In genomic region chr8:80057198-80058174, GRCm38 (mm10) we compare ENCODE assay signal across 8 mouse cellular contexts. TPM values are rescaled to one million over a fixed set of nuclear protein-coding genes. Genes with fewer than 3 reads are reported as not detected.
DNase-seq lines count a peak whose midpoint lies in the region; ATAC-seq and TF ChIP-seq lines count a peak whose summit lies in the region.

Gene Hhip (minus strand): TSS chr8:80058006.

- no peaks in the 10 kb centered on the region; the same call in 1 of the 2 replicates for H3K27me3 ChIP-seq in cerebellum, adult 2 months (ENCODE audit: control insufficient read depth, insufficient read depth, low read length)
- peaks cover 8% of the 10 kb centered on the region for H3K27me3 ChIP-seq in ES-Bruce4 (ENCODE audit: control insufficient read depth, insufficient read depth, low read length, poor library complexity, severe bottlenecking)
- H3K27me3 ChIP-seq in hindbrain, embryonic 14.5 days (ENCODE audit: control insufficient read depth, insufficient read depth, low read length) = peaks cover 88% of the 10 kb centered on the region
- peaks cover 27% of the 10 kb centered on the region for H3K27me3 ChIP-seq in limb, embryonic 12.5 days
- peaks cover 20% of the 10 kb centered on the region for H3K27me3 ChIP-seq in midbrain, embryonic 11.5 days (ENCODE audit: control insufficient read depth, insufficient read depth, low read length)
- H3K27me3 ChIP-seq in stomach, embryonic 16.5 days (ENCODE audit: control insufficient read depth, insufficient read depth, low read length) = peaks cover 9% of the 10 kb centered on the region

- WGBS in cerebellum, adult 2 months = under 1% methylated on average over 43 of the region's 56 CpGs
- WGBS in hindbrain, embryonic 14.5 days = under 1% methylated on average over 42 of the region's 56 CpGs
- WGBS in limb, embryonic 12.5 days = under 1% methylated on average over 38 of the region's 56 CpGs
- WGBS in midbrain, embryonic 11.5 days = under 1% methylated on average over 38 of the region's 56 CpGs
- under 1% methylated on average over 39 of the region's 56 CpGs for WGBS in stomach, embryonic 16.5 days

- no peak for TF ChIP-seq POLR2A in cerebellum, adult 2 months (IDR thresholded peaks at IDR 0.05; ENCODE audit: borderline replicate concordance, insufficient read depth, low read length)
- no peak for TF ChIP-seq POLR2A in ES-Bruce4 (IDR thresholded peaks at IDR 0.05; ENCODE audit: insufficient read depth, low read length)
- no peak for TF ChIP-seq POLR2A in embryonic fibroblast, embryonic 13.5 days (IDR thresholded peaks at IDR 0.05; ENCODE audit: low read depth, low read length)

- ATAC-seq in hindbrain, embryonic 14.5 days (ENCODE audit: low FRiP score) = peak; percentile 66
- peak; percentile 50 for ATAC-seq in limb, embryonic 12.5 days (ENCODE audit: insufficient number of reproducible peaks, insufficient read depth, low FRiP score, low TSS enrichment, low read depth)
- peak; percentile 76 for ATAC-seq in midbrain, embryonic 11.5 days (ENCODE audit: low FRiP score)
- peak; percentile 77; the same call in 1 of the 2 replicates for ATAC-seq in stomach, embryonic 16.5 days (ENCODE audit: insufficient read depth, low FRiP score)

- H3K9ac ChIP-seq in ES-Bruce4 (ENCODE audit: low read depth, poor library complexity, severe bottlenecking) = no peak within 1 kb of the TSS
- peak within 1 kb of the TSS; percentile 45 for H3K9ac ChIP-seq in hindbrain, embryonic 14.5 days
- peak within 1 kb of the TSS; percentile 70 for H3K9ac ChIP-seq in limb, embryonic 12.5 days (replicated peaks)
- peak within 1 kb of the TSS; percentile 51 for H3K9ac ChIP-seq in midbrain, embryonic 11.5 days (ENCODE audit: low read length)
- H3K9ac ChIP-seq in stomach, embryonic 16.5 days (ENCODE audit: low read length) = peak within 1 kb of the TSS; percentile 63

- no peak for TF ChIP-seq EP300 in ES-Bruce4 (IDR thresholded peaks at IDR 0.05; ENCODE audit: insufficient read depth, low read depth, low read length)

- peak within 1 kb of the TSS; percentile 72 for H3K4me2 ChIP-seq in hindbrain, embryonic 14.5 days (replicated peaks)
- H3K4me2 ChIP-seq in limb, embryonic 12.5 days = peak within 1 kb of the TSS; percentile 97
- peak within 1 kb of the TSS; percentile 92 for H3K4me2 ChIP-seq in midbrain, embryonic 11.5 days
- peak within 1 kb of the TSS; percentile 79 for H3K4me2 ChIP-seq in stomach, embryonic 16.5 days (ENCODE audit: low read depth, low read length)

- no peak within 1 kb of the TSS for H3K27ac ChIP-seq in cerebellum, adult 2 months (ENCODE audit: insufficient read depth, low read length)
- no peak within 1 kb of the TSS for H3K27ac ChIP-seq in ES-Bruce4 (ENCODE audit: insufficient read depth, low read length)
- H3K27ac ChIP-seq in embryonic fibroblast, embryonic 13.5 days (ENCODE audit: insufficient read depth, low read length) = no peak within 1 kb of the TSS
- no peak within 1 kb of the TSS for H3K27ac ChIP-seq in hindbrain, embryonic 14.5 days
- no peak within 1 kb of the TSS for H3K27ac ChIP-seq in limb, embryonic 12.5 days
- no peak within 1 kb of the TSS for H3K27ac ChIP-seq in midbrain, embryonic 11.5 days (ENCODE audit: low read depth, low read length)
- H3K27ac ChIP-seq in stomach, embryonic 16.5 days (ENCODE audit: low read length) = peak within 1 kb of the TSS; percentile 25; the same call in 1 of the 2 replicates

- no peaks in the 10 kb centered on the region for H3K9me3 ChIP-seq in ES-Bruce4 (replicated peaks; ENCODE audit: control insufficient read depth, insufficient read depth, low read length, poor library complexity, severe bottlenecking)
- H3K9me3 ChIP-seq in hindbrain, embryonic 14.5 days (ENCODE audit: control insufficient read depth, low read length) = no peaks in the 10 kb centered on the region
- H3K9me3 ChIP-seq in limb, embryonic 12.5 days = no peaks in the 10 kb centered on the region
- H3K9me3 ChIP-seq in midbrain, embryonic 11.5 days (ENCODE audit: control insufficient read depth, low read length) = no peaks in the 10 kb centered on the region
- no peaks in the 10 kb centered on the region for H3K9me3 ChIP-seq in stomach, embryonic 16.5 days (replicated peaks; ENCODE audit: control insufficient read depth, low read length)

- peak; percentile 14 to 17 for DNase-seq in cerebellum, adult 2 months
- no peak for DNase-seq in cerebellum, adult 9-10 months
- DNase-seq in hindbrain, embryonic 14.5 days (ENCODE audit: low spot score) = peak; percentile 55
- peak; percentile 95 for DNase-seq in midbrain, embryonic 11.5 days (ENCODE audit: low spot score, missing footprints)

- H3K4me3 ChIP-seq in cerebellum, adult 2 months (replicated peaks; ENCODE audit: insufficient read depth, low read depth, low read length) = peak within 1 kb of the TSS; percentile 55
- peak within 1 kb of the TSS; percentile 47 for H3K4me3 ChIP-seq in ES-Bruce4 (ENCODE audit: low read depth, low read length)
- H3K4me3 ChIP-seq in embryonic fibroblast, embryonic 13.5 days (ENCODE audit: insufficient read depth, low read length) = peak within 1 kb of the TSS; percentile 65
- peak within 1 kb of the TSS; percentile 53 for H3K4me3 ChIP-seq in hindbrain, embryonic 14.5 days (replicated peaks; ENCODE audit: low read length)
- peak within 1 kb of the TSS; percentile 57 for H3K4me3 ChIP-seq in limb, embryonic 12.5 days (replicated peaks)
- H3K4me3 ChIP-seq in midbrain, embryonic 11.5 days (ENCODE audit: low read depth, low read length) = peak within 1 kb of the TSS; percentile 51
- H3K4me3 ChIP-seq in stomach, embryonic 16.5 days (replicated peaks; ENCODE audit: low read length) = peak within 1 kb of the TSS; percentile 60

- H3K36me3 ChIP-seq in ES-Bruce4 (ENCODE audit: control insufficient read depth, insufficient read depth, low read length, poor library complexity, severe bottlenecking) = no peaks in the 10 kb centered on the region
- H3K36me3 ChIP-seq in hindbrain, embryonic 14.5 days (replicated peaks; ENCODE audit: control insufficient read depth, insufficient read depth) = no peaks in the 10 kb centered on the region
- no peaks in the 10 kb centered on the region for H3K36me3 ChIP-seq in limb, embryonic 12.5 days
- no peaks in the 10 kb centered on the region for H3K36me3 ChIP-seq in midbrain, embryonic 11.5 days (ENCODE audit: control insufficient read depth, insufficient read depth, low read length)
- H3K36me3 ChIP-seq in stomach, embryonic 16.5 days (ENCODE audit: control insufficient read depth, insufficient read depth, low read length) = no peaks in the 10 kb centered on the region

- TF ChIP-seq CTCF in cerebellum, adult 2 months (IDR thresholded peaks at IDR 0.05; ENCODE audit: borderline replicate concordance, insufficient read depth, low read depth, low read length) = no peak
- no peak for TF ChIP-seq CTCF in ES-Bruce4 (IDR thresholded peaks at IDR 0.05; ENCODE audit: low read depth, low read length)
- no peak for TF ChIP-seq CTCF in embryonic fibroblast, embryonic 13.5 days (IDR thresholded peaks at IDR 0.05; ENCODE audit: borderline replicate concordance, insufficient read depth, low read length)

- no peaks in the 10 kb centered on the region for H3K4me1 ChIP-seq in cerebellum, adult 2 months (ENCODE audit: control insufficient read depth, insufficient read depth, low read length)
- H3K4me1 ChIP-seq in ES-Bruce4 (ENCODE audit: control insufficient read depth, insufficient read depth, low read length) = no peaks in the 10 kb centered on the region
- H3K4me1 ChIP-seq in embryonic fibroblast, embryonic 13.5 days (ENCODE audit: control insufficient read depth, insufficient read depth, low read length) = peaks cover 7% of the 10 kb centered on the region; the same call in 1 of the 2 replicates
- peaks cover 23% of the 10 kb centered on the region; the same call in 1 of the 2 replicates for H3K4me1 ChIP-seq in hindbrain, embryonic 14.5 days (replicated peaks; ENCODE audit: control insufficient read depth, insufficient read depth, low read length)
- H3K4me1 ChIP-seq in limb, embryonic 12.5 days (replicated peaks) = peaks cover 33% of the 10 kb centered on the region
- peaks cover 26% of the 10 kb centered on the region for H3K4me1 ChIP-seq in midbrain, embryonic 11.5 days (ENCODE audit: control insufficient read depth, insufficient read depth, low read length)
- peaks cover 7% of the 10 kb centered on the region; the same call in 1 of the 2 replicates for H3K4me1 ChIP-seq in stomach, embryonic 16.5 days (ENCODE audit: control insufficient read depth, insufficient read depth, low read length)

RNA-seq across cellular contexts. Expression of gene Hhip, which starts in this region (rescaled TPM):
- polyA plus RNA-seq in cerebellum, adult 2 months (2012; rRNA removed) = 4.5 and 4.6 TPM in 2 replicates
- 0.52 TPM in 1 of 2 replicates, not detected in the other for polyA plus RNA-seq in ES-Bruce4 (2011; ENCODE audit: insufficient read depth, insufficient read length, low read depth, missing spikeins)
- polyA plus RNA-seq in embryonic fibroblast, embryonic 13.5 days (2011; ENCODE audit: insufficient read length, low read depth, missing spikeins) = 1.1 and 2.4 TPM in 2 replicates
- polyA plus RNA-seq in hindbrain, embryonic 14.5 days (2014; fragmentation: Nextera tagmentation; extraction: Ambion mirVana) = 3.9 and 4.0 TPM in 2 replicates
- polyA plus RNA-seq in limb, embryonic 12.5 days (2016; fragmentation: Nextera tagmentation; extraction: Ambion mirVana) = 3.6 and 5.4 TPM in 2 replicates
- polyA plus RNA-seq in midbrain, embryonic 11.5 days (2014; fragmentation: Nextera tagmentation; extraction: Ambion mirVana) = 3.8 and 4.7 TPM in 2 replicates
- 15.2 and 16.7 TPM in 2 replicates for polyA plus RNA-seq in stomach, embryonic 16.5 days (2015; fragmentation: Nextera tagmentation; extraction: Ambion mirVana)
